Mouse (Mus musculus) midbrain, embryonic 12.5 days (tissue): ENCODE results near the gene Ostf1. TPM values are rescaled to one million over a fixed set of nuclear protein-coding genes. Genes with fewer than 3 reads are reported as not detected.

ENCODE experiments used
- ATAC-seq: fragments of 200-750 bp; cut with Nextera tagmentation; 2 replicates; pipeline ENCODE4 v1.8.0; 2017; ENCODE audit warnings: low read depth, moderate TSS enrichment, moderate library complexity; ENCODE audit not compliant: low FRiP score
- H3K27ac ChIP-seq: fragments of 300-500 bp; sonication (generic); replicated peaks from 2 replicates; pipeline ENCODE4 v1.5.1; 2016; ENCODE audit warnings: mild to moderate bottlenecking
- H3K27me3 ChIP-seq: fragments of 300-500 bp; sonication (generic); 2 replicates; pipeline ENCODE4 v1.6.1; 2016; ENCODE audit warnings: mild to moderate bottlenecking
- H3K36me3 ChIP-seq: fragments of 300-500 bp; sonication (generic); 2 replicates; pipeline ENCODE4 v1.6.1; 2016
- H3K4me1 ChIP-seq: fragments of 300-500 bp; sonication (generic); 2 replicates; pipeline ENCODE4 v1.6.1; 2016
- H3K4me2 ChIP-seq: fragments of 300-500 bp; sonication (generic); replicated peaks from 2 replicates; pipeline ENCODE4 v1.6.1; 2016; ENCODE audit warnings: mild to moderate bottlenecking, moderate library complexity
- H3K4me3 ChIP-seq: fragments of 300-500 bp; sonication (generic); 2 replicates; pipeline ENCODE4 v1.5.1; 2016; ENCODE audit warnings: mild to moderate bottlenecking
- H3K9ac ChIP-seq: fragments of 300-500 bp; sonication (generic); replicated peaks from 2 replicates; pipeline ENCODE4 v1.6.1; 2016; ENCODE audit warnings: mild to moderate bottlenecking, moderate library complexity
- H3K9me3 ChIP-seq: fragments of 300-500 bp; sonication (generic); 2 replicates; pipeline ENCODE4 v1.6.1; 2016; ENCODE audit warnings: mild to moderate bottlenecking
- WGBS: fragments of 180-500 bp; shearing (Covaris S2); methylation state at CpG from one replicate; pipeline ENCODE4 v1.1.7; 2016; 5-methylcytosine and 5-hydroxymethylcytosine counted together
- polyA plus RNA-seq: library from polyadenylated mRNA; unstranded; fragments of >200 nt; fragmentation: Nextera tagmentation; extraction: Ambion mirVana; gene quantifications from 2 replicates; pipeline ENCODE4 v1.2.1, GENCODE M21; 2016

Ostf1 gene
- polyA plus RNA-seq, 1 experiment from 2014 or later, result 43.5 TPM

DNA sequence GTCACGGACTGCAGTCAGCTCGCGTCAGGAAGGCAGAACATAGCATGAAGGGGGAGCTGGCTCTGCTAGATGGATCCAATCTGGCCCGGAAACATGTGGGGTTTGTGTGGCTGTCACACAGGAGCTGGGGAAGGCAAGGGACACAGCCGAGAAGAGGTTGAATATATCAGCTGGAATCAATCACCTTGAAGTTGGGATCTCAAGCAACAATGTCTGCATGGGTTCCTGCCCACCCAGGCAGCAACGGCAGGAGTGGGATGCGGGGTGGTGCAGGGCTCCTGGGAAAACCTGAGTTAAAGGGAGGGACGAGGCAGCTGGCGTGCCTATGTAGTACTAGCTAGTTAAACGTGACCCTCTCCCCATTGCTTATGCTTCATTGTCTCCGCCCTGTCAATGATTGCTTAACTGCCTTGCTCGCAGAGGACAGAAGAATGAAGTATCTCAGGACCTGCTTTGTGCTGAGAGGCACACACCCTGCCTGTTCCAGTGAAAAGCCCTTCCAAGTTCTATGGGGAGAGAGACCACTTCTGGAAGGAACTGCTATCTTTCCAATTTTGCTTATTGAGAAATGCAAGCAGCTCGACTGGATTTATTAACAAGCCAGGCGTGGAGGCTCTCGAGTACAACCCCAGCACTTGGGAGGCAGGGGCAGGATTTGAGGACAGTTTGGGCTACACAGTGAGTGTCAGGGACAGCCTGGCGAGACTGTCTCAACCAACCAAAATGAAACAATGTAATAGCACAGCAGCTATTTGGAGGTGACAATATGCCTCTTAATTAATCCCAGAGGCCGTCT lies 53.2 kb downstream of the Ostf1 start:
- 65% methylated on average over 17 of the region's 17 CpGs for WGBS
- no peak for ATAC-seq
- H3K9me3 ChIP-seq, result no peaks in the 10 kb centered on the region
- no peak overlapping the region for H3K9ac ChIP-seq
- no peaks in the 10 kb centered on the region for H3K36me3 ChIP-seq
- H3K27ac ChIP-seq, result no peak overlapping the region
- H3K4me3 ChIP-seq, result no peak overlapping the region
- peaks cover 5% of the 10 kb centered on the region; the same call in 1 of the 2 replicates for H3K4me1 ChIP-seq
- H3K4me2 ChIP-seq, result no peak overlapping the region
- no peaks in the 10 kb centered on the region for H3K27me3 ChIP-seq

DNA sequence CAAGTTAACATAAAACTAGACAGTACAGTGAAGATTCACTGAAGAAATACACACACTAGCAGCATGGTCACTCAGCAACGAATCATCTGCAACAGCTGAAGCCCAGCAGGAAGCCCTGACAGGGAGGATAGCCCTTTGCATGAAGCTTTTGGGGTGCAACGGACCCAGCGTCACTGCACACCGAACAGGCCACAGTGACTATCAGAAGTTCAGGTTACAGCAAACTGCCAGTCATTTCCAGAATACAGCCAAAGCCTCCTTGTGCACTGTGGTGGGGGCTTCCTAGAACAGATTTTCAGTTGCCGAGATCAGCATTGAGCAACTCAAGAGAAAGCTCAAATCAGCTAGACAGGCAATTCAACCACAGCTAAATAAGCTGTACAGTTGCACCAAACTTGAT lies 54.3 kb downstream of the Ostf1 start:
- no peak for ATAC-seq
- no peak overlapping the region for H3K4me2 ChIP-seq
- no peak overlapping the region for H3K27ac ChIP-seq
- no peaks in the 10 kb centered on the region for H3K9me3 ChIP-seq
- H3K27me3 ChIP-seq, result no peaks in the 10 kb centered on the region
- no peak overlapping the region for H3K4me3 ChIP-seq
- no peak overlapping the region for H3K9ac ChIP-seq
- no peaks in the 10 kb centered on the region for H3K36me3 ChIP-seq
- WGBS, result 72% methylated on average over 5 of the region's 5 CpGs
- peaks cover 5% of the 10 kb centered on the region; the same call in 1 of the 2 replicates for H3K4me1 ChIP-seq

DNA sequence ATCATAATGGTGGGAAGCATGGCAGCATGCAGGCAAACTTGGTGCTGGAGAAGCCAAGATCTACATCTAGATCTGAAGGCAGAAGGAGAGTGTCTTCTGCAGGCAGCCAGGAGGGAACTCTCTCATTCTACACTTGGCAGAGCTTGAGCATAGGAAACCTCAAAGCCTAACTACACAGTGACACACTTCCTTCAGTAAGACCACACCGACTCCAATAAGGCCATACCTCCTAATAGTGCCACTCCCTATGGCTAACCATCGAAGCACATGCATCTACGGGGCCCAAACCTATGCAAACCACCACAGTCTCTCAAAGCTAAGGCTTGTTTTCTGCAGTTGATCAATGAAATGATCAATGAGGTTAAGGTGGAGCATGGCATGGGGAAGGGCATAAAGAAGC lies 55.7 kb downstream of the Ostf1 start:
- no peaks in the 10 kb centered on the region for H3K9me3 ChIP-seq
- 93% methylated on average over 3 of the region's 3 CpGs for whole genome bisulfite sequencing

DNA sequence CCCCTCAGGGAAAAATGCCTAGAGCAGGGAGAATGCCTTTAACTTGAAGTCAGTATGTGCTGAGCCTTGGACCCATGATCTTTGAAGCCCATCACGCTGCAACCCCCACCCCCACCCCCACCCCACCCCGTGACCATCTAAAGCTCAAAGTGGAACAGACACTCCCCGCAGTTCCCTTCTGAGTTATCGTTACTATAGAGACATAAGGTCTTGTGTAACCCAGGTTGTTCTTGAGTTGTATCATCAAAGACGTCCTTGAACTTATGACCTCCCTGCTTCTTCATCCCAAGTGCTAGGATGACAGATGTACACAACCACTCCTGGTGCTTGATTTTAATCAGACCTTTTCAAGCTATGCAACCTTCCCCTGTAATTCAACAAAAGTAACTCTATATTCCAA lies 57.7 kb downstream of the Ostf1 start:
- Histone ChIP-seq H3K36me3 (no peaks in the 10 kb centered on the region), H3K4me1 (peaks cover 5% of the 10 kb centered on the region; the same call in 1 of the 2 replicates), H3K27me3 (no peaks in the 10 kb centered on the region), H3K9me3 (no peaks in the 10 kb centered on the region), H3K4me2 (no peak overlapping the region), H3K4me3 (no peak overlapping the region), H3K27ac (no peak overlapping the region), H3K9ac (no peak overlapping the region)
- ATAC-seq, result no peak
- 92% methylated on average over 5 of the region's 5 CpGs for WGBS

More for the DNA sequence above, 55.7 kb downstream of the Ostf1 start:
- Histone ChIP-seq H3K9ac (no peak overlapping the region), H3K4me1 (peaks cover 5% of the 10 kb centered on the region; the same call in 1 of the 2 replicates), H3K4me3 (no peak overlapping the region), H3K4me2 (no peak overlapping the region), H3K36me3 (no peaks in the 10 kb centered on the region), H3K27me3 (no peaks in the 10 kb centered on the region), H3K27ac (no peak overlapping the region)
- no peak for ATAC-seq

DNA sequence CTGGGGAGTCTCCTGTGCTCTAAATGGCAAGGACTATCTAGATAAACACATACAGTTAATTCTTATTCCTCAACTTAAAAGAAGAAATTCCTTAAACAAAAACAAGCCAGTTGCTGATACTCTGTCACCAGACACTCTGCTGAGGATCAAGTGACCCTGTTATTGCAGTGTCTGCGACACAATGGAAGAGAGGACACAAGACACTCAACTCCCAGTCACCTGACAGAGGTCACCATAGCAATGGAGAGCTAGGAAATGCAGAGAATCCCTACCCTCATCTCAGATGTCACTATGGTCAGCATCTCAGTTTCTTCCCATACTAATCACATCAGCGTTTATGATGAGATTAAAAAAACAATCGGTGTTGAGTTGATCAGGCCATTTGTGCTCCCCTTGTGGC lies 58.2 kb downstream of the Ostf1 start:
- Histone ChIP-seq H3K4me3 (no peak overlapping the region), H3K36me3 (no peaks in the 10 kb centered on the region), H3K4me2 (no peak overlapping the region), H3K4me1 (peaks cover 3% of the 10 kb centered on the region; the same call in 1 of the 2 replicates), H3K27me3 (no peaks in the 10 kb centered on the region), H3K27ac (no peak overlapping the region), H3K9me3 (no peaks in the 10 kb centered on the region), H3K9ac (no peak overlapping the region)
- 69% methylated on average over 3 of the region's 3 CpGs for WGBS
- ATAC-seq, result no peak

DNA sequence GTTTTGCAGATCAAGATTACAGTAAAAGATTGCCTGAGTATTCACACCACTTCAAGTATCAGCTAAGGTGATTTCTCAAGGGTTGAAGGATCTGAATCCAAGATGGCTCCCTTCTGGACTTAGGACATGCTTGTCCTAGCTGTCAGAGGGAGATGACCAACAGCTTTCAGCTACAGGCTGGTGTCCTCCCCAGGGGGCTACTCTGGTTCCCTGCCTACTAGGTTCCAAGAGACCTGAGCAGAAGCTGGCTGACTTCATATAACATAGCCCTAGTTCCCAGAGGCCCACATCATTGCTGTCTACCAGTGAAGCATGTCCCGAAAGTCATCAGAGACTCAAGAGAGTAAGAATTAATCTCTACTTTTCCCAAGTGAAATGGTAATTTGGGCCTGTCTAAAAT lies 62.1 kb downstream of the Ostf1 start:
- Histone ChIP-seq H3K36me3 (no peaks in the 10 kb centered on the region), H3K9ac (no peak overlapping the region), H3K4me3 (no peak overlapping the region), H3K27ac (no peak overlapping the region), H3K27me3 (no peaks in the 10 kb centered on the region), H3K9me3 (no peaks in the 10 kb centered on the region), H3K4me1 (no peaks in the 10 kb centered on the region), H3K4me2 (no peak overlapping the region)
- WGBS, result 97% methylated on average over 1 of the region's 1 CpGs
- ATAC-seq, result no peak

DNA sequence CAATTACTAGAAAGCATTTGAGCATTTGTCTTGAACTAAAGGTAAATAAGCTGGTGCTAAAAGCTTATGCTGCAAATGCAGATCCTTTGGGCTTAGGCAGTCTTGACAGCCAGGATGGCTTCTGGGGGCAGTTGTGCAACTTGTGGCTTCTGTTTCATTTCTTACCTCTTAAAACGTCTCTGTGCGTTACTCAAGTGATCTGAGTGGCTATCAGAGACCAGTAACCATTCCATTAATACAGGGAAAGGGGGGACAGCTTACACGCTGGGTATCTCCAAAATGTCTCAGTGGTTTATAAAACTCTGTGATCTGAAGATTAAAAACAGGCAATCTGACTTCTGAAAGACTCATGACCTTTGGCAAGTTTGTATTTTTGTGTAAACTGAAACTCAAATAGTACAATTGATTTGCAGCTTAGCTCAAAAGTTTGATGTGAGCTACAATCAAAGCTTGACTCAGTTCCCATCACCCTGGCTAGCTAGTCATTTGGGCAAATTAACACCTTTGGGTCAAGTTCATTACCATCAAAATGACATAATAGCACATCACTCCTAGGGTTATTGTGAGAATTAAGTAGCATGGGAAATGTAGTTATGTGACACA lies 62.7 kb downstream of the Ostf1 start:
- 90% methylated on average over 3 of the region's 3 CpGs for WGBS

DNA sequence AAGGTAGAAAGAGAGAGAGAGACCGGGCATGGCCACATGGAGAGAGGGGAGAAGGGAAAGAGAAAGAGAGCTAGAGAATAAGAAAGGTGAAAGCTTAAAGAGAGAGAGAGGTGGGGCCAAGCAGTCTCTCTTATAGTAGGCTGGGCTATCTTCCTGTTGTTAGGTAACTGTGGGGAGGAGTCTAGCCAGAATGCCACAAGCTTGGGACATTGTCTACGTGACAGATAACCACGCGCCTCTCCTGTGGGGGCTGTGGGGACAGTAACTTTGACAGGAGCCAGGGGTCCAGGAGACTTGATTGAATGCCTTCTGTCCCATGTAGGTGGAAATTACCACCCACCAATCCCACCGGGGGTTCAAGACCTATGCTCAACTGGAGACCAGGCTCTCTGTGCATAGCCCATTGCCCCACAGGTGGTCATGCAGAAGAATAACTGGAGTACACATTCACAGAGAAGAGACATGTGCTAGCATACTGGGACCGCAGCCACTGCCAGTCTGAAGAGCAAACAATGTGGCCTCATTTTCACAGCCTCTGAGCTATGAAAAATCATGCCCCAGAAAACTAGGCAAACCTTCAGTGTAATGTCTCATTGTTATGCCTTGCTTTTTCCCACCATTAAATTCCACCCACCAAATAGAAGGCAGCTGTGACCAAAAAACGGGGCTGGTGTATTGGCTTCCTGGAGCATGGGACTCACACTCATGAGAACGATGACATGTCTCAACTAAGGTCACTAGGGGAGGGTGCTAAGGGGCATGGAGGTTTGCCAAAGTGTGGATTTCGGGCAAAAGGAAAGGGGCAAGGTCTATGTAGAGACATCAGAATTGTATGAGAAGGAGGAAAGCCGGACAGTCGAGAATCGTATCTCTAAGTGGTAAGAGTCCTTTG lies 63.4 kb downstream of the Ostf1 start:
- Histone ChIP-seq H3K9ac (no peak overlapping the region), H3K36me3 (no peaks in the 10 kb centered on the region), H3K27ac (no peak overlapping the region), H3K4me2 (no peak overlapping the region), H3K4me3 (no peak overlapping the region), H3K9me3 (no peaks in the 10 kb centered on the region), H3K4me1 (no peaks in the 10 kb centered on the region), H3K27me3 (no peaks in the 10 kb centered on the region)
- WGBS, result 90% methylated on average over 12 of the region's 12 CpGs
- no peak for ATAC-seq

More for the DNA sequence above, 62.7 kb downstream of the Ostf1 start:
- Histone ChIP-seq H3K4me2 (no peak overlapping the region), H3K27ac (no peak overlapping the region), H3K36me3 (no peaks in the 10 kb centered on the region), H3K27me3 (no peaks in the 10 kb centered on the region), H3K4me3 (no peak overlapping the region), H3K4me1 (no peaks in the 10 kb centered on the region), H3K9me3 (no peaks in the 10 kb centered on the region), H3K9ac (no peak overlapping the region)
- ATAC-seq, result no peak

DNA sequence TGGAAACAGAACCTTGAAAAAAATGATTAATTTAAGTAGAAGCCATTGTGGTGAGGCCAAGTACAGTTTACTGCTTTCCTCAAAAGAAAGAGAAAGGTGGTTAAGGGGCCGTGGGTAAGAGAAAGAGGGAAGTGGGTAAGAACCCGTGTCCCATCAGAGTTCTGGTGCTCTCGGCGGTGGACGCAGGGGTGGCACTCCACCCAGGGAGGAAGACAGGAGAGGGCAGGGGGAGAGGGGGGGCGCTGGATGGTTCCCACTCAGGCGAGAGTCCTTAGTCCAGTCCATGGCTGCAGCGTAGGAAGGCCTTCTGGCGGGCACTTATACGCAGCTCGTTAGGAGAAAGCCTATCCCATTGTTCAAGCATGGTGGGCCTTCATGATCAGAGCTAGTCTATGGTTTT lies 64.1 kb downstream of the Ostf1 start:
- Histone ChIP-seq H3K27me3 (no peaks in the 10 kb centered on the region), H3K4me3 (no peak overlapping the region), H3K9me3 (no peaks in the 10 kb centered on the region), H3K27ac (no peak overlapping the region), H3K4me1 (no peaks in the 10 kb centered on the region), H3K36me3 (no peaks in the 10 kb centered on the region), H3K4me2 (no peak overlapping the region), H3K9ac (no peak overlapping the region)
- WGBS, result 94% methylated on average over 11 of the region's 11 CpGs
- no peak for ATAC-seq

DNA sequence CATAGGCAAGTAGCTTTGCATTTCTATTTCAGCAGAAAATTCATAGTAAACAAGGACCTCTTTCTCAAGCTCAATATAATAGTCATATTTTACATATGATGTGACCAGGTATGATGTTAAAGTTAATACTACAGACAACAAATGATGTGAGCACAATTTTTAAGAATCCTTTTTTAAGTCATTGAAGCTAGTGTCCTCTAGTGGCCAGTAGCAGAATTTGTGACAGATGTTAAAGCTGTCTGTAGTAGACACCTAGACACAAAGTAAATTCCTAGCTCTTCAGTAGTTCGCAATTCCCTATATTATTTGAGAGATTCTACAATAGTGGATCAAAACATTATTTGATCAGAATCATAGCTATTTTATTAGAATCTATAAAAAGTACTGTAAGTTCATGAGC lies 73.9 kb downstream of the Ostf1 start:
- no peaks in the 10 kb centered on the region for H3K27me3 ChIP-seq
- no peak overlapping the region for H3K9ac ChIP-seq
- no peaks in the 10 kb centered on the region for H3K36me3 ChIP-seq
- H3K9me3 ChIP-seq, result no peaks in the 10 kb centered on the region
- H3K4me2 ChIP-seq, result no peak overlapping the region
- WGBS, result 84% methylated on average over 1 of the region's 1 CpGs
- no peaks in the 10 kb centered on the region for H3K4me1 ChIP-seq
- H3K27ac ChIP-seq, result no peak overlapping the region
- ATAC-seq, result no peak
- no peak overlapping the region for H3K4me3 ChIP-seq

DNA sequence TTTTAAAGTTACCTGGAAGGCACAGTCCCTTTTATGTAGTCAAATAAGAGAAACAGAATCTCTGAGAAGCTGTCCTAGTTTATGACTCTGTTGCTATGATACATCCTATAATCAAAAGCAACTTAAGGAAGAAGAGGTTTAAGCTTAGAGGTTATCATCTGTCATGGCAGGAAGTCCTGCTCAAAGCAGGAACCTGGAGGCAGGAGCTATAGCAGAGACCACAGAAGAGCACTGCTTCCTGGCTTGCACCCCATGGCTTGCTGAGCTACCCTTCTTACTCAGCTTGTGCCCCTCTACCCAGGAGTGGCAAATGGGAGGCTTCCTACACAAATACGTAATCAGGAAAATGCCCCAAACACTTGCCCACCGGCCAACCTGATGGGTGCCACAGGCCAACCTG lies 76.0 kb downstream of the Ostf1 start:
- Histone ChIP-seq H3K9ac (no peak overlapping the region), H3K4me2 (no peak overlapping the region), H3K4me3 (no peak overlapping the region), H3K36me3 (no peaks in the 10 kb centered on the region), H3K27me3 (no peaks in the 10 kb centered on the region), H3K27ac (no peak overlapping the region), H3K4me1 (no peaks in the 10 kb centered on the region), H3K9me3 (no peaks in the 10 kb centered on the region)
- WGBS, result 95% methylated on average over 2 of the region's 2 CpGs
- no peak for ATAC-seq

DNA sequence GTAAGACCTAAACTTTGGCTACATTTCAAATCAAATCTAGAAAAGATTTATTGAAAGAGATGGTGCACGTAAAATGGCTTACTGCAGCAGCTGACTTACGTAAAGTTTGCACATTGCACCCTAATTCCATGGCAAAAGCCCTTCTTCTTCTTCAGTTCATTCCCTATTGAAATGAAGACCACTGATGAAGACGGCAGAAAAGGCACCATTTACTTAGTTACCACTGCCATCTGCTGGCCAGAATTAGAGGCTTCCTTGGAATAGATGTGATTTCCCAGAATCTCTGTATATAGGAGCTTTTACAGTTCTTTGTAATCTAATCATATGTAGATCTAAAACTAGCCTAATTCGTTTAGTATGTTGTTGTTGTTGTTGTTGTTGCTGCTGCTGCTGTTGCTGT lies 83.0 kb downstream of the Ostf1 start:
- no peak overlapping the region for H3K4me3 ChIP-seq
- H3K4me1 ChIP-seq, result no peaks in the 10 kb centered on the region
- H3K27ac ChIP-seq, result no peak overlapping the region
- WGBS, result 16% methylated on average over 4 of the region's 4 CpGs
- peak; percentile 52; the same call in 1 of the 2 replicates for ATAC-seq
- no peak overlapping the region for H3K4me2 ChIP-seq
- H3K36me3 ChIP-seq, result no peaks in the 10 kb centered on the region
- H3K9ac ChIP-seq, result no peak overlapping the region
- no peaks in the 10 kb centered on the region for H3K27me3 ChIP-seq
- H3K9me3 ChIP-seq, result no peaks in the 10 kb centered on the region
